Mouse (Mus musculus): ENCODE data around the gene Lnpk.

The Lnpk gene

DNA sequence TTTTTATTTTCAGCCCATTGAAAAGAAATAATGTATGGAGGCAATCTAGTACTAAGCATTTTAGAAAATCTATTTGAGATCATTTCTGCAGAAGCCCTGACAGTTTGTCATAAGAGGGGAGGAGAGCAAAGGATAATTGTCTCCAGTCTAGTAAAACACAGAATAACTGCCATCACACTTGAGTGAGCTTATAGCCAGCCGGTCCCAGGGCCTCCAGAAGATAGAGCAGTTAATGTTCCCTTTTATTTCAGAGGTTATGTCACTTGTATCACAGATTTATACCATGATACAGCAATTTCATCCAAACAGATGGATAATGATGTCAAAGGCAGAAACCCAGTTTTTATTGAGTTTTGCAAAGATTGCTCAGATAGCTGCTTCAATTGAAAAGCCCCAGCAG is 89.0 kb downstream of the Lnpk start:
- no peak for DNase-seq (ENCODE audit: low read depth, low spot score)

GRCm38 (mm10) chr2:74488443-74488842 is 90.8 kb downstream of the Lnpk start:
- DNase-seq (ENCODE audit: low read depth, low spot score): no peak

GRCm38 (mm10) chr2:74482651-74483050 is 96.6 kb downstream of the Lnpk start:
- DNase-seq (ENCODE audit: low read depth, low spot score): no peak

DNA sequence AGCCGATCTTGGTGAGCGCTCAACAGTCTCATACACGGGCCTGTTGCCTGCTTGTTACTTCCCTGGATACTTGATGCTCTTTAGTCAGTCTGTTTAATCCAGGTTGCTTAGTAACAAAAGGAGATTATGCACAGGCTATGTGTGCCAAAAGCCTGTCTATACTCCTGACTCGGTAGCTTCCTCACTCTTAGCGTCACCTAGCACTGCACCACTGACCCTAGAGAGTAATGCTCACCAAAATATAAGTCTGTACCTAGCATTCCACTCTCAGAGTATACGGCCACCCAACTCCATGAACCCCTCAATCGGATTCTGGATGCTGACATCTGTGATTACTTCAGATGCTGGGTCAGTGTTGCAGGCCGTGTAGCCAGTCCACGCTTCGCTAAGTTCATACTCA is 97.1 kb downstream of the Lnpk start:
- DNase-seq (ENCODE audit: low read depth, low spot score): no peak

All from ZHBTc4 (cell line).